Mouse (Mus musculus) CD8-positive naive resting alpha-beta T cell, adult 2 months (primary cell): ENCODE data around the gene Obscn.
"Not testable (repeated sequence)": the region's sequence is repeated elsewhere in the genome, so short reads cannot be mapped to it uniquely, and the experiment has no call there.

ENCODE experiments used
- DNase-seq, 2 experiments: peaks; one replicate each; pipeline ENCODE4 v3.0.0; 2022; ENCODE audit warnings: low read depth in 2 of 2, low spot score in 2 of 2

The Obscn gene

DNA sequence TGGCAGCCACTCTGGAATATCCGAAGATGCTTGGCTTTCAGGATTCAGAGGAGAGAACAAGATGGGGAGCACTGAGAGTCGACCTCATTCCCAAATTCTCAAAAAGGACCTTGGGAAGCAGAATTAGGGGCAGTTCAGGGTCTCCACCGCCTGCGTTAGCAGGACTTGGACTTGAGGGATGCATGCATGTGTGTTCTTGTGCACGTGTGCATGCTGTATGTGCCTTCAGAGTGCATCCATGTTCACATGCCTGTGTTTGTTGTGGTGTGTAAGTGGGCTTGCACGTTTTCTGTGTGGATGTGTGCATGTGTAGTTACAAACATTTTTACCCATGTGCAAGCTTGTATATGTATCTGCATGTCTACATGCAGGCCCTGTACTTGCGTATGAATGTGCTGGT is 172.0 kb downstream of the Obscn start:
- DNase-seq = no peak

DNA sequence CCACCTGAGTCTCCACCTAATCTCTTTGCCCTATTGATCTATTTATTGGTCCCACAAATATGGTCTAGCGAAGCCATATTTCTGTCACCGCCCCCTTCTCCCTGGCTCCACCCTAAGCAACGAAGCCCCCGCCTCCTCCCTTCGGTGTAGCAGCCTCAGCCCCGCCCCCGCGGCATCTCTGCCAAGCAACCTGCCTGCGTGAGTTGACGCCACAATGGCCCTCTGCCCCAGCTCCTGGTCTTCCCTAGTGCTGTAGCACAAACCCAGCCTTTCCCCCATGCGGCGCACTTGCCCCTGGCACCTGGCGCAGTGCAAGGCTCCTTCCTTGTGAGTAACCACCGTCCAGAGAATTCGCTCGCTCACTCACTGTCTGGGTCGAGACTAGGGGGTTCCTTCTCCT is 172.7 kb downstream of the Obscn start:
- peak in 1 of 2 experiments; percentile 21 for DNase-seq

DNA sequence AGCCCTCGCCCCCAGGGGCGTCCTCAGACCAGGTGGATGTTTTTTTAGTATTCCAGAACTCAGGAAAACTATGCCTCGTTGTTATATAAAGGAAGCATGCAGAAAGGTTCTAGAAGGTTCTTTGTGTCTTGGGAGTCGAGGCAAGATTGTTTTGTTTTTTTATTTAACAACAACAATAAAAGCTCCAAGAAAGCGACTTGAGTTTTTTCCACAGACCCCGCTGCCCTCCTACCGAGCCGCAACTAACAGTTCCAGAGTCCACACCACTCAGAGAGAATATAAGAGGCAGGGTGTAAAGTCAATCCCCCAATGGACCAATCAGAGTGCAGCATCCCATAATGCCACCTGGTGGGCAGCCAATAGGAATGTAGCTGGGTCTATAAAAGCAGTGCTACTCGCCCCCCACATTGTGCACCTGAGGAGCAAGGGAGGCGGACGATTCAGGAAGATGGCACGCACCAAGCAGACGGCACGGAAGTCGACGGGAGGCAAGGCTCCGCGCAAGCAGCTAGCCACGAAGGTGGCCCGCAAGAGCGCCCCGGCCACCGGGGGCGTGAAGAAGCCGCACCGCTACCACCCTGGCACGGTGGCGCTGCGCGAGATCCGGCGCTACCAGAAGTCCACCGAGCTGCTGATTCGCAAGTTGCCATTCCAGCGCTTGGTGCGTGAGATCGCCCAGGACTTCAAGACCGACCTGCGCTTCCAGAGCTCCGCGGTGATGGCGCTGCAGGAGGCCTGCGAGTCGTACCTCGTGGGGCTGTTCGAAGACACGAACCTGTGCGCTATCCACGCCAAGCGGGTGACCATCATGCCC is 174.6 kb downstream of the Obscn start:
- DNase-seq = no peak

DNA sequence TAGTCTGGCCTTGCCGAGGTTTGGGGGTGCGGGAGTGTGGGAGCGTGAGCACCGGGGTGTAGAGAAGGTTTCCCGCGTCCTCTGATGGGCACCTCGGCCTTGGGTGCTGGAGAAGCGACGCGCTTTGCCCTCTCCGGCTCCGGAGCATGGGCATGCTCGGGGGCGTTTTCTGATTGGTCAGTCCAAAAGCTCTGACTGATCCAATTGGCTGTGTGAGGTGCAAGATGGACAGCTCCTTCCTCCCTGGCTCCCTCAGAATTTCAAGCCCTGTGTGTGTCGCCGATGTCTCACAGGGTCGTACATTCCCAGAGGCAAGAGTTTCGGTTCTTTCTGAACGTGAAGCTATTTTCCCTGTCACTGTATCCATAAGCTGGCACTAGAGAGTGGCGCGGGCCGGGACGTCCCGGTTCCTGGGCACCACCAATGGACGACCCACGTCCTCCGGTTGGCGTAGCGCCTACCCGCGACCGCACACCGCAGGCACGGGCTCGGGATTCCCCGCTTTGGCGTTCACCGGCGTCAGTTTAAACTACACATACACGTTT is 176.2 kb downstream of the Obscn start:
- peak; percentile 73 to 76 for DNase-seq

DNA sequence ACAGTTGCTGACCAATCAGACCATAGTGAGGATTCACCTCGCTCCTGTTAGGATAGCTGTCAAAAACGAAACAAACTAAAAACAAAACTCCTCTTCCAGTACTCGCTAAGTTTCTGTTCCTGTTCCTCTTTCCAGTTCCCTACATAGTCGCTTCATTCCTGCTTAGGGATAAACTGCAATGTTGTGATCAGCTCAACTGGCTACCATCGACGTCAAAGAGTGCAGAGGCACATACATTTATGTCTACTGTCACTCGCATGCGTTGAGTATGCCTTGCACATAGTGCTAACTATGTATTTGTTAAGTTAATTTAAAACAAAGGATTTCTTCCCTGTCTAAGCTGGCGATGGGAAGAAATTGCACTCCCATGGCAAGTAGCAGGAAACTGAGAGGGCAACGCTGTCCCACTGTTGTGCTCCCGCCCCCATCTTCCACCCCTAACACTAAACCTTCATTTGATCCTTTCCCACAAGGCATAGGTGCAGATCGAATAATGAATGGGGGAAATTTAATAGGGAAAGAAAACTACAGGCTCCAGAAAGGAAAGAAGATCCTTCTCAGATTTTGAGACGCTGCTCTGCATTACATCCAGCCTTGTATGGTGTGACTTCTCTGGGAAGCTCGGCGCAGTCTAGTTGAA is 176.9 kb downstream of the Obscn start:
- DNase-seq = no peak

DNA sequence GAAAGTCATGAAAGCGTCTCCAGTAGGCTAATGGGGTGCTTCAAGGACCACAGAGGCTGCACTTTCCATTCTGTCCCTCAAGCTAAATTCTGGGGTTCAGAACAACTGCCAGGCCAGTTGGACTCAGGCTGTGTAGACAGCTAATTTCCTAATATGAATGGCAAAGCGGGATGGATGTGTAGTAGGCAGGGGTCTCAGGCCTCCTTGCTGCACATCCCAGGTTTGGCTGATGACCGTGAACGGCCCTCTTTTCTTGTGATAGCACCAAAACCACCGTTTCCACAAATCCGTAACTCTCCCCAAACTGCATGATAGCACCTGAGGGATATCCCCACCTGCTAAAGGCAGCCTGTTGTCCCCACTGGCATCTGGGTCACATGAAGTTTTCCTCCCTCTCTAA is 177.7 kb downstream of the Obscn start:
- DNase-seq = no peak

DNA sequence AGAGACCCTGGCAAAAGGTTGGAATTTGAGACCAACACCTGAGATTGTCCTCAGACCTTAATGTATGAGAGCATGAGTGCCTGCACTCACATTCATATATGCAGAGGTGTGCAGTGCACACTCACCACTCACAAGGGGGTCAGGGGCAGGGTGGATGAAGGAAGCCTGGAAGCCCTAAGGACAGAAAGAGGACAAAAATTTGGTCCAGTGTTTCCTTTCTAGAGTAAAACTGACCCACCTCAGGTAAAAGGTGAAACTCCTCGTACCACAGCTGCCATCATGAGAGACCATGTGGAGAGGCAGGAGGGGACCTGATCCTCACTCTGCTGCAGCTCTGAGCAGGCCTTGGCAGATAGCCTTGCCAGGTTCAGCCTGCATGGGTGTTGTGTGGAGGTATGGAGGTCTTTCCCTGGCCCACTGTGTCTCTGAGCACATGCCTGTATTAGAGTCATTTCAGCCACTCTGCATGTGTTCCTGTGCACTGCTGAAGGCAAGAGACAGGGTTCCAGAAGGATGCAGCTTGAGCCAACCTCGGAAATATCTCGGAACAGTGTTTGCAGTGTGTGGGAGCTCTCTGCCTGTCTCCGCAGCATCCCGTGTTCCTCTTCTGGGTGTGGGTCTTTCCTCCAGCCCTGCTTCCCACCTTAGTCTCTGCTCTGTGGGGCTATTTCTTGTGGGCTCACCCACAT is 178.8 kb downstream of the Obscn start:
- DNase-seq = no peak

DNA sequence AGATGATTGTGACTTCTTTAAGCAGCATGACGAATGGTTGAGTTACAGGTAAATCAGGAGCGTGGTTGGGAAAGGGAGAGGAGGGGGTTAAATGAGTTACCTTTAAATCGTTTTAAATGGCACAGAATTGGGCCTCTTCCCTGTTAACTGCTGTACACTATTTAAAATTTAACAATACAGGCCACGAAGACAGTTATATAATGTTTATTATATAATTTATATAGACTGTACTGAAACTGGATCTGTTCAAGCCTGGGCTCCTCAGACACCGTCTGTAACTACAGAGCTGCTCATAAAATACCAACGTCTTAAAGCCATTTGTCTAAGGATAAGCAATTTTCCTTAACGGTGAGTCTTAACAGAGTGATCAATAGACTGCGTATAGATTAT is 180.3 kb downstream of the Obscn start:
- DNase-seq = no peak

DNA sequence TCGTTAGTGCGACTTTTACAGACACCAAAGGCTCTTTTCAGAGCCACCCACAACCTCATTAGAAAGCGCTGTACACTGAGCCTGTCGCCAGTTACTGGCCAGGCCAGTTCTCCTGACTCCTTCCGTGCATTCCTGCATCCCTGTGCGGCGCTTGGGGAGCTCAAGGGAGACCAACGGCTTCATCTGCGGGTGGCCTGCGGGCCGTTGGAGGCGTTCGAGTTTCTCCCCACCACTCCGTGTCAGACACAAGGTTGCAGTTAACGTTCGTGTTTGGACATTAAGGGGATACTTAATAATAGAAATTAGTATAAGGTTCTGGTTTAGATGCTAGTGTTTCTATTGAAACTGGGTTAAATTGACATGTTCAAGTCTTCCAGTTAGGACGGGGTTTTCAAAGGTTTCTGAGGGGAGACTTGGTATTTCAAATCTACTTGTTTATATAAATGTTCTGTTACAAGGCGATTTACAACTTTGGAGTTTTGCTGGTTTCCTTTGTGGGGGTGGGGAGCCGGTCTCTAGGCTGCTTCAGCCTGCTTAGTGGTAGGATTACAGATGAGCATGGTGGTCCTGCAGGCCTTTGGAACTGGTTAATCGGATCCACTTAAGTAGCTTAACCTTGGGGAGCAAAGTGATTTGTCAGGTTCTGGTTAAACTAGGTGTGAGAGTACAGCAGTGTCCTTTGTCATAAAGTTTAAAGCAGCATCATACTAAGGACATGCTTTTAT is 180.9 kb downstream of the Obscn start:
- DNase-seq = no peak

DNA sequence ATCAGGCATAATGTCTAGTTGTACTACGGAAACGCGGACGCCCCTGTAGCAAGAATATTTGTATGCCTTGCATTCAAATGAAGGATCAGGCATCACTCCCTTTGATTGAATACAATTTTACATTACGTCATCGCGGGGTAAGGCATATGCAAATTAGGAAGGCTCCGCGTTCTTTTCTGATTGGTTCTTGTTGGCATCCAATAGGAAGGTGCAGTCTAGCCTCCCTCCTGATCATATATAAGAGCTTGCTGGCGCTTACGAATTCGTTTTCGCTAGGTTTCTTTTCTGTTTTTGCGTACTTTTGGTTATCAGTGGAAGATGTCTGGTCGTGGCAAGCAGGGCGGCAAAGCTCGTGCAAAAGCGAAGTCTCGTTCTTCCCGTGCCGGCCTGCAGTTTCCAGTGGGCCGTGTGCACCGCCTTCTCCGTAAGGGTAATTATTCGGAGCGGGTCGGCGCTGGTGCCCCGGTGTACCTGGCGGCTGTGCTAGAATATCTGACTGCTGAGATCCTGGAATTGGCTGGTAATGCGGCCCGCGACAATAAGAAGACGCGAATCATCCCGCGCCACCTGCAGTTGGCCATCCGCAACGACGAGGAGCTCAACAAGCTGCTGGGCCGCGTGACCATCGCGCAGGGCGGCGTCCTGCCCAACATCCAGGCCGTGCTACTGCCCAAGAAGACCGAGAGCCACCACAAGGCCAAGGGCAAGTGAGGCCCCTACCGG is 181.6 kb downstream of the Obscn start, which contains the start of the genes Hist3h2a and Trim17:
Hist3h2a (plus strand) TSS at position 266 of the 723 bp plus-strand sequence.
Trim17 (plus strand) TSS at position 266 of the 723 bp plus-strand sequence.
- peak; percentile 77 to 85 for DNase-seq

DNA sequence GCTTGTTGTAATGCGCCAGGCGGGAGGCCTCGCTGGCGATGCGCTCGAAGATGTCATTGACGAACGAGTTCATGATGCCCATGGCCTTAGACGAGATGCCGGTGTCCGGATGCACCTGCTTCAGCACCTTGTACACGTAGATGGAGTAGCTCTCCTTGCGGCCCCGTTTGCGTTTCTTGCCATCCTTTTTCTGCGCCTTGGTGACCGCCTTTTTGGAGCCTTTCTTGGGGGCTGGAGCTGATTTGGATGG is 182.1 kb downstream of the Obscn start:
- not testable (repeated sequence) for DNase-seq

DNA sequence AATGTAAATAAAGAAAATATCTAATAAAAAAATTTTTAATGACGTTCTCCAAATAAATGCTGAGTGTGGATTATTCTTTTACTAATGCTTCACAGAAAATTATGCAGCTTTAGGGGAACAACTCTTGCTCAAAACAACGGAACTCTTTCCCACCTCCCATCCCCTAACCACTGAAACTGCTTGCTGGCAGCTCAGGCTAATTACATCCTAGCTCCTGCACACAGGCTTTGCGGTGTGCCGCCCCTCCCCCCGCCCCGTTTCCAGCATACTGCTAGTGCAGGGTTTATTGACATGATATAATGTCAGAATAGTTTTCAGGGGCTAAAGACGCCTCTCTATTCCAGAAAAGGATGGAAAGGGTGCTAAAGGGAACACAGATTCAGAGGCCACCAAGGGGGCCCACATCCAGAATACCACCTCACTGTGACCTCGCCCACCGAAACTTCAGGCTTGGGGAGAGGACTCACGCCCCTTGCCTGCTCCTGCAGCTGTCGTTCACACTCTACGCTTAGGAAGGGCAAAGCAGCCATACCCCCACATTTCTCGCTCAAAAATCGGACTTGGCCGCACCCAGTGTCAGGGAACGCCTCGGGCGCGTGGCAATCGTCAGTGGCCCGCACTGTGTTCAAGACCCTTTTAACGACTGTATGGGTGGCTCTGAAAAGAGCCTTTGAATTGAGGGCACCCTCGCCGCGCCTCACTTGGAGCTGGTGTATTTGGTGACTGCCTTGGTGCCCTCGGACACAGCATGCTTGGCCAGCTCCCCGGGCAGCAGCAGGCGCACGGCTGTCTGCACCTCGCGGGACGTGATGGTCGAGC is 182.6 kb downstream of the Obscn start:
- DNase-seq = no peak

DNA sequence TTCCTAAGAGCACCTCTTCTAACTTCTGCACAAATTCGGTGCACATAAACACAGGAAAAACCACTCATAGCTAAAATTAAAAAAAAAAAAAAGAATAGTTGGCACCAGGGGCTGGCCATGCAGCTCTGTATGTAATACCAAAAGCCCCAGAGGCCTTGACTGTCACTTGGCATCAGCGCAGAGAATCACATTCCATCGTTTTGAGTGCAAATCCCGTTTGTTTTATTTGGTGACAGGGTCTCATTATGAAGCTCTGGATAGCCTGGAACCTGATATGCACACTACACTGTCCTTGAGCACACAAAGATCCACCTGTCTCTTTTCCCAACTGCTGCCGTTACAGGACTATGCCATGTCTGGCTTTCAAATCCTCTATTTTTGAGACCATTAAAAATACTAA is 185.0 kb downstream of the Obscn start:
- no peak for DNase-seq

DNA sequence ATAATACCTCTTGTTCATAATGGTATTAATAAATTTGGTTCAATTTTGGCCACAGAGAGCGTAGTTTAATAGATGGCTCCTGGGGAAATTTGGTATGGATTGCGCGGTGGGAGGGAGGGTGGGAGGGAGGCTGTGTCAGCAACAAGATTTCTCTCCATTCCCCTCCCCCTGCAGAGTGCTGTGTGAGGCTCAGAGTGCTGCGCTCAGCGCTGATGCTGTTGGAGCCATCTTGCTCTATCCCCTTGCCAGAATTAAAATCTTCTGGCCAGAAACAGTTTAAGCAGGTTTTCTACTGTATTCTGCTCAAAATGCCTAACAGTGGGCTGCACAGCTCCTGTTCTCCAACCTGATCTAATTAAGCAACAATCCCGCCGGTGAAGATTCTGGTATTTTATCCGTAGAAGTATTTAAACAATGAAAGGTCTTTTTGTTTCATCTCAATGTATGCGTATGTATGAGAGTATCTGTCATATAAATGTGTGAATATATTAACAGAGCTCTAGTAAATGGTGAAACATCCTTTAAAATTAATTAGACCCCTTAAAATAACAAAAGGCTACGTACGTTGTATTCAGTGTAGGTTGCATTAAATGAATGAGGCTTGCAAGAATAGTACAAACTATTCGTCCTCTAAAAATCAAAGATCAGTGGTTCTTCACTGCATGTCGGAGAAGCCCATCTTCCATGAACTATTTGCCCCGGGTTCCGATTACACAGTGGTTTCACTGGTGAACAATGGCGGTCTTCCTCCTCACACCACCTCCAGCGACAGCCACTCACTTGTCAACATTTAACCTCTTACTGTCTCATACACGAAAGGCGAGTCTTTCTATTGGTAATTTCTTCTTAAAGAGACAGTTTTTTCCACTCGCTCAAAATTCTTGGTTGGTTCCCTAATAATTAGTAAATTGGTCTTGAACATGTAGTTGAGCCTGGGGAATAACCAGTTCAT is 186.4 kb downstream of the Obscn start:
- DNase-seq = no peak

DNA sequence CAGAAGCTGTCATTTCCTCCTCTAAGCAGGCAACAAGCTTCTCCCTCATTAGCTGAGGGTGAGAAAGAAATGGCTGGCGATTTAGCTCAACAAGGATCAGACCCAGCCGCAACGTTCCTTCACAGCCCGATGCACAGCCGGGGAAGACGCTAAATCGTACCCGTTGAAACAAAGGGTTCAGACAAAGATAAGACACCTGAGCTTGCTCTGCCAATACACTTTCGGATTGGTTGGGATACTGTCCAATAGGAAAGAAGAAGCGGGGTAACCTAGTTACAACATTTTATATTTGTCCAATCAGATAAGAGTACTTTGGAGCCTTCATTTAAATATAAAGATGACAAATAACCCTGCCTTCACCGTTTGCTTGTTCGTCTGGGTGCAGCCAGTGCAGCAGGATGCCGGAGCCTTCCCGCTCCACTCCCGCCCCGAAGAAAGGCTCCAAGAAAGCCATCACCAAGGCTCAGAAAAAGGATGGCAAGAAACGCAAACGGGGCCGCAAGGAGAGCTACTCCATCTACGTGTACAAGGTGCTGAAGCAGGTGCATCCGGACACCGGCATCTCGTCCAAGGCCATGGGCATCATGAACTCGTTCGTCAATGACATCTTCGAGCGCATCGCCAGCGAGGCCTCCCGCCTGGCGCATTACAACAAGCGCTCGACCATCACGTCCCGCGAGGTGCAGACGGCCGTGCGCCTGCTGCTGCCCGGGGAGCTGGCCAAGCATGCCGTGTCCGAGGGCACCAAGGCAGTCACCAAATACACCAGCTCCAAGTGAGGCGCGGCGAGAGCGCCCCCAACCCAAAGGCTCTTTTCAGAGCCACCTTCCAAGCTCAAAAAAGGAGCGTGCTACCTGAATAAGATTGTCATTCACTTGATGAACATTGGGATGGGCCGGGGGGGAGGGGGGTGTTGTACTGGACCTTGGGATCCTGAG is 187.4 kb downstream of the Obscn start, which contains the start of gene Hist3h2ba:
Hist3h2ba (plus strand) TSS at position 379 of the 938 bp plus-strand sequence.
- peak; percentile 30 to 57 for DNase-seq

DNA sequence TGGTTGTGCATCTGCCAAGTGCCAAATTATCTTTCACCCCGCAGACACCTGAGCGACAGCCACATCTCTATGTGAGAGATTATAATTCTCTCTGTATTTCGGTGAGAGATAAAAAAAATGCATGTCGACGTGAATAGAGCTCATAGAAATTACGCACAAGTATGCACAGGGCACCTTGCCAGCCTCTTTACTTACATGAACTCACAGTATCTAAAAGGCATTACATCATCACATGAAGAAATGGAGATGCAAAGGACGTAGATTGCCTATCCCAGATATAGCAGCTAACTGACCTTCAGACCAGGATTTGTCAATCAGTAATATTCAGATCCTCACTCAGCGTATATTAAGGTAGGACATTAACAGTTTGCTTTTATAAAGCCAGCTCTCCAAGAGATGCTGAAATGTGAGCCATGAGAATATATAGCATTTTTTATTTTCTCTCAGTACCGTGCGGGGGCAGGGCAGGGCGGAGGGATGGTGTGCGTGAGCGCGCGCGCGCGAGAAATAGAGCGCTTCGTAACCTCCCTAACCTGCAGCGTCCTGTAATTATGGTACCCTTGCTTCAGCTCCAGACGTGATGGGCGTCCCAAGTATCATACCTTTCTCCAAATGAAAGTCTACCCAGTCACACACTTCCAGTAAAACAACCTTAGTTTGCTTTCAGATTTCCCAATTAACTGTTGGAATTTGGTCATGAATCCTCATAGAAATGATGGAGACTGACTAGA is 188.2 kb downstream of the Obscn start:
- peak in 1 of 2 experiments; percentile 31 for DNase-seq

DNA sequence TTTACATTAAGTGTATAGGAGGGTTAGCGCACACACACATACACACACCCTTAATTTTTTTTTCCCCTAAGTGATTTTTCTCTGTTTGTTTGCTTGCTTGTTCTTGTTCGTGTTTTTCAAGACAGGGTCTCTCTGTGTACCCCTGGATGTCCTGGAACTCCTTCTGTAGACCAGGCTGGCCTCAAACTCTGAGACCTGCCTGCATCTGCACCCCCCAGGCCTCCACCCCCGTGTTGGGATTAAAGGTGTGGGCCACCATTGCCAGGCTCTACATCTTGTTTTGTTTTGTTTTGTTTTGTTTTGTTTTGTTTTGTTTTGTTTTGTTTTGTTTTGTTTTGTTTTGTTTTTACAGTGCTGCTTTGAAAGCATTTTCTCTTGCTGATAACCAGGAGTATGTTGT is 188.9 kb downstream of the Obscn start:
- no peak for DNase-seq
